In genomic region chr10:75484066-75484465, GRCm38 (mm10) we compare ENCODE assay signal across 33 mouse cellular contexts.
"Had no signal": no experiment of that assay in that cellular context is flagged by ENCODE, and none has a peak within 500 bp of the region (broad histone marks: within the 10 kb centered on the region; RNA-seq: fewer than 3 reads in every experiment).

No protein-coding gene starts in this region.

- H3K36me3 ChIP-seq: limb, embryonic 10.5 days; limb, embryonic 12.5 days; limb, embryonic 13.5 days; limb, embryonic 15.5 days; liver, embryonic 12.5 days; liver, embryonic 13.5 days; liver, embryonic 15.5 days; lung, embryonic 15.5 days; midbrain, embryonic 10.5 days; midbrain, embryonic 12.5 days; midbrain, embryonic 13.5 days; midbrain, embryonic 15.5 days; neural tube, embryonic 12.5 days; neural tube, embryonic 13.5 days had no signal

- H3K4me2 ChIP-seq: limb, embryonic 12.5 days; limb, embryonic 13.5 days; limb, embryonic 15.5 days; liver, embryonic 11.5 days; liver, embryonic 12.5 days; liver, embryonic 13.5 days; liver, embryonic 15.5 days; lung, embryonic 14.5 days; lung, embryonic 15.5 days; midbrain, embryonic 11.5 days; midbrain, embryonic 12.5 days; midbrain, embryonic 13.5 days; midbrain, embryonic 15.5 days; neural tube, embryonic 12.5 days; neural tube, embryonic 13.5 days had no signal

- H3K27ac ChIP-seq: limb, embryonic 10.5 days; limb, embryonic 12.5 days; limb, embryonic 13.5 days; limb, embryonic 15.5 days; liver, embryonic 12.5 days; liver, embryonic 13.5 days; liver, embryonic 14.5 days; liver, embryonic 15.5 days; lung, embryonic 15.5 days; macrophage; midbrain, embryonic 10.5 days; midbrain, embryonic 12.5 days; midbrain, embryonic 13.5 days; midbrain, embryonic 15.5 days; neural tube, embryonic 12.5 days; neural tube, embryonic 13.5 days had no signal

- H3K9me3 ChIP-seq: limb, embryonic 10.5 days; limb, embryonic 12.5 days; limb, embryonic 13.5 days; limb, embryonic 15.5 days; liver, embryonic 12.5 days; liver, embryonic 13.5 days; liver, embryonic 15.5 days; lung, embryonic 15.5 days; midbrain, embryonic 10.5 days; midbrain, embryonic 12.5 days; midbrain, embryonic 13.5 days; midbrain, embryonic 15.5 days; neural tube, embryonic 12.5 days; neural tube, embryonic 13.5 days had no signal

- H3K9ac ChIP-seq: limb, embryonic 12.5 days; limb, embryonic 13.5 days; limb, embryonic 15.5 days; liver, embryonic 12.5 days; liver, embryonic 13.5 days; liver, embryonic 14.5 days; liver, embryonic 15.5 days; liver, postnatal 0 days; lung, embryonic 14.5 days; lung, embryonic 15.5 days; midbrain, embryonic 12.5 days; midbrain, embryonic 13.5 days; midbrain, embryonic 15.5 days; neural tube, embryonic 12.5 days; neural tube, embryonic 13.5 days had no signal

- H3K4me3 ChIP-seq: limb, embryonic 10.5 days; limb, embryonic 12.5 days; limb, embryonic 13.5 days; limb, embryonic 15.5 days; liver, embryonic 12.5 days; liver, embryonic 13.5 days; liver, embryonic 15.5 days; lung, embryonic 15.5 days; megakaryocyte, embryonic 14.5 days; midbrain, embryonic 10.5 days; midbrain, embryonic 12.5 days; midbrain, embryonic 13.5 days; midbrain, embryonic 15.5 days; myocyte; neural tube, embryonic 12.5 days; neural tube, embryonic 13.5 days had no signal

- DNase-seq: left cerebral cortex, postnatal 4 days; liver; liver, embryonic 13.5 days; liver, postnatal 0 days; lung, adult 18-20 months; lung, adult 2 months; lung, embryonic 14.5 days; lung, postnatal 10 days; lung, postnatal 14 days; lung, postnatal 36 days; lung, postnatal 4 days; midbrain, embryonic 14.5 days had no signal

- H3K4me1 ChIP-seq: limb, embryonic 10.5 days; limb, embryonic 12.5 days; limb, embryonic 13.5 days; limb, embryonic 15.5 days; liver, embryonic 12.5 days; liver, embryonic 13.5 days; midbrain, embryonic 10.5 days; midbrain, embryonic 12.5 days; midbrain, embryonic 13.5 days; midbrain, embryonic 15.5 days; neural tube, embryonic 12.5 days; neural tube, embryonic 13.5 days had no signal

- ATAC-seq: liver, embryonic 12.5 days; liver, postnatal 0 days; lung, postnatal 0 days; midbrain, embryonic 13.5 days; midbrain, embryonic 15.5 days; midbrain, embryonic 16.5 days had no signal

- H3K27me3 ChIP-seq: limb, embryonic 12.5 days; limb, embryonic 13.5 days; limb, embryonic 15.5 days; liver, embryonic 12.5 days; liver, embryonic 15.5 days; lung, embryonic 15.5 days; midbrain, embryonic 12.5 days; midbrain, embryonic 13.5 days; midbrain, embryonic 15.5 days; neural tube, embryonic 12.5 days; neural tube, embryonic 13.5 days had no signal
